Mouse (Mus musculus) myocyte (in vitro differentiated cells): ENCODE results near the gene Adra1d. TPM values are rescaled to one million over a fixed set of nuclear protein-coding genes. Genes with fewer than 3 reads are reported as not detected.

Experiments used
- H3K27me3 ChIP-seq: one replicate; pipeline ENCODE4 v1.6.1; 2011; ENCODE audit not compliant: control insufficient read depth, insufficient read depth, insufficient read length
- H3K36me3 ChIP-seq: one replicate; pipeline ENCODE4 v1.6.1; 2011; ENCODE audit not compliant: control insufficient read depth, insufficient read depth
- H3K4me2 ChIP-seq: one replicate; pipeline ENCODE4 v1.6.1; 2011; ENCODE audit warnings: low read depth, control low read depth
- H3K4me3 ChIP-seq: one replicate; pipeline ENCODE4 v1.5.1; 2011; ENCODE audit warnings: mild to moderate bottlenecking, control low read depth, moderate library complexity
- H3K79me2 ChIP-seq: one replicate; pipeline ENCODE4 v1.6.1; 2011; ENCODE audit not compliant: control insufficient read depth, insufficient read depth
- H3ac ChIP-seq: one replicate; pipeline ENCODE4 v1.6.1; 2011; ENCODE audit not compliant: control insufficient read depth, insufficient read length
- CEBPB ChIP-seq: IDR thresholded peaks from 2 replicates; pipeline ENCODE4 v1.6.1; 2011; ENCODE audit warnings: mild to moderate bottlenecking, moderate library complexity; ENCODE audit not compliant: poor library complexity, insufficient read depth, severe bottlenecking
- E2F4 ChIP-seq: IDR thresholded peaks from one replicate; pipeline ENCODE4 v1.6.1; 2011; ENCODE audit warnings: mild to moderate bottlenecking, control low read depth, moderate library complexity; ENCODE audit not compliant: insufficient read depth
- MAX ChIP-seq: IDR thresholded peaks from one replicate; pipeline ENCODE4 v1.6.1; 2011; ENCODE audit warnings: low read depth, mild to moderate bottlenecking, control low read depth
- MYOD1 ChIP-seq, 3 experiments: IDR thresholded peaks; one replicate each; pipeline ENCODE4 v1.6.1; 2011; ENCODE audit warnings: control low read depth in 2 of 3, low read depth in 2 of 3, mild to moderate bottlenecking in 2 of 3, moderate library complexity in 1 of 3; ENCODE audit not compliant: insufficient read length in 2 of 3, control insufficient read depth in 1 of 3
- MYOG ChIP-seq, 3 experiments: IDR thresholded peaks; one replicate each; pipeline ENCODE4 v1.6.1; 2011; ENCODE audit warnings: control low read depth in 2 of 3, low read depth in 2 of 3, mild to moderate bottlenecking in 2 of 3; ENCODE audit not compliant: insufficient read length in 2 of 3, control insufficient read depth in 1 of 3, insufficient read depth in 1 of 3
- POLR2A ChIP-seq: IDR thresholded peaks from one replicate; pipeline ENCODE4 v1.6.1; 2011; ENCODE audit warnings: low read depth, mild to moderate bottlenecking, control low read depth, moderate library complexity; ENCODE audit not compliant: insufficient read length
- POLR2AphosphoS2 ChIP-seq: IDR thresholded peaks from one replicate; pipeline ENCODE4 v1.6.1; 2011; ENCODE audit warnings: low read depth, control low read depth; ENCODE audit not compliant: insufficient read length
- REST ChIP-seq: IDR thresholded peaks from one replicate; pipeline ENCODE4 v1.6.1; 2011; ENCODE audit warnings: mild to moderate bottlenecking, control low read depth, moderate library complexity; ENCODE audit not compliant: insufficient read depth, insufficient read length
- SRF ChIP-seq: IDR thresholded peaks from one replicate; pipeline ENCODE4 v1.6.1; 2011; ENCODE audit warnings: low read depth; ENCODE audit not compliant: control insufficient read depth, insufficient read length
- TCF12 ChIP-seq: IDR thresholded peaks from one replicate; pipeline ENCODE4 v1.6.1; 2011; ENCODE audit warnings: mild to moderate bottlenecking, control low read depth; ENCODE audit not compliant: poor library complexity, insufficient read depth, severe bottlenecking
- TCF3 ChIP-seq: IDR thresholded peaks from one replicate; pipeline ENCODE4 v1.6.1; 2011; ENCODE audit warnings: low read depth, control low read depth; ENCODE audit not compliant: insufficient read length
- USF1 ChIP-seq: IDR thresholded peaks from one replicate; pipeline ENCODE4 v1.6.1; 2011; ENCODE audit warnings: low read depth, mild to moderate bottlenecking, control low read depth, moderate library complexity
- polyA plus RNA-seq: library from polyadenylated mRNA; unstranded; fragments of >200 nt; fragmentation: generic; extraction: Trizol; gene quantifications from one replicate; pipeline ENCODE4 v1.2.1, GENCODE M21; 2012; ENCODE audit warnings: missing spikeins

The Adra1d gene
- polyA plus RNA-seq, 1 experiment: 1.4 TPM

GRCm38 (mm10) chr2:131514055-131514621 lies 47.9 kb downstream of the Adra1d start:
- Histone ChIP-seq H3K36me3 (no peaks in the 10 kb centered on the region), H3ac (no peak overlapping the region), H3K27me3 (no peaks in the 10 kb centered on the region), H3K79me2 (no peaks in the 10 kb centered on the region), H3K4me2 (peak overlapping the region; percentile 30), H3K4me3 (no peak overlapping the region)
- TF ChIP-seq SRF (no peak), REST (no peak), MYOD1 (IDR thresholded peaks at IDR 0.05; ENCODE audit: control insufficient read depth in 1 of 3, insufficient read length in 2 of 3, low read depth in 2 of 3) (no peak), TCF12 (no peak)

GRCm38 (mm10) chr2:131513477-131513876 lies 48.6 kb downstream of the Adra1d start:
- Histone ChIP-seq H3K36me3 (no peaks in the 10 kb centered on the region), H3K4me2 (no peak overlapping the region), H3ac (no peak overlapping the region), H3K4me3 (no peak overlapping the region), H3K79me2 (no peaks in the 10 kb centered on the region), H3K27me3 (no peaks in the 10 kb centered on the region)
- TF ChIP-seq CEBPB (no peak), SRF (no peak), REST (no peak), E2F4 (no peak), MYOG (IDR thresholded peaks at IDR 0.05; ENCODE audit: control insufficient read depth in 1 of 3, insufficient read depth in 1 of 3, insufficient read length in 2 of 3, low read depth in 2 of 3) (no peak), POLR2AphosphoS2 (no peak), TCF3 (no peak), MYOD1 (IDR thresholded peaks at IDR 0.05; ENCODE audit: control insufficient read depth in 1 of 3, insufficient read length in 2 of 3, low read depth in 2 of 3) (no peak), POLR2A (no peak), USF1 (no peak), TCF12 (no peak), MAX (no peak)

- no peak overlapping the region for H3ac ChIP-seq
Observed at GRCm38 (mm10) chr2:131510531-131510930, 51.6 kb downstream of the Adra1d start.

GRCm38 (mm10) chr2:131509671-131510313 lies 52.3 kb downstream of the Adra1d start:
- no peaks in the 10 kb centered on the region for H3K79me2 ChIP-seq
- H3K4me2 ChIP-seq: peak overlapping the region; percentile 13
- no peak overlapping the region for H3ac ChIP-seq
- H3K4me3 ChIP-seq: no peak overlapping the region
- H3K27me3 ChIP-seq: no peaks in the 10 kb centered on the region
- H3K36me3 ChIP-seq: no peaks in the 10 kb centered on the region
- no peak for TF ChIP-seq E2F4
- peak in 1 of 3 experiments; percentile 88 for TF ChIP-seq MYOD1 (IDR thresholded peaks at IDR 0.05; ENCODE audit: control insufficient read depth in 1 of 3, insufficient read length in 2 of 3, low read depth in 2 of 3)
- TF ChIP-seq SRF: no peak
- TF ChIP-seq MYOG (IDR thresholded peaks at IDR 0.05; ENCODE audit: control insufficient read depth in 1 of 3, insufficient read depth in 1 of 3, insufficient read length in 2 of 3, low read depth in 2 of 3): peak in 1 of 3 experiments; percentile 33

More at GRCm38 (mm10) chr2:131510531-131510930, 51.6 kb downstream of the Adra1d start:
- Histone ChIP-seq H3K4me3 (no peak overlapping the region), H3K36me3 (no peaks in the 10 kb centered on the region), H3K79me2 (no peaks in the 10 kb centered on the region), H3K4me2 (peak overlapping the region; percentile 13), H3K27me3 (no peaks in the 10 kb centered on the region)
- TF ChIP-seq CEBPB: no peak
- no peak for TF ChIP-seq REST
- no peak for TF ChIP-seq MAX
- TF ChIP-seq MYOG (IDR thresholded peaks at IDR 0.05; ENCODE audit: control insufficient read depth in 1 of 3, insufficient read depth in 1 of 3, insufficient read length in 2 of 3, low read depth in 2 of 3): no peak
- no peak for TF ChIP-seq TCF3
- no peak for TF ChIP-seq USF1
- no peak for TF ChIP-seq E2F4

- Histone ChIP-seq H3K79me2 (no peaks in the 10 kb centered on the region), H3K4me2 (no peak overlapping the region), H3K4me3 (no peak overlapping the region), H3ac (no peak overlapping the region), H3K27me3 (no peaks in the 10 kb centered on the region), H3K36me3 (no peaks in the 10 kb centered on the region)
- TF ChIP-seq SRF: no peak
Observed at GRCm38 (mm10) chr2:131508501-131508900, 53.6 kb downstream of the Adra1d start.
